Mouse (Mus musculus): Measurements from ENCODE around the gene Cyp3a44.
"Not testable (repeated sequence)": the region's sequence is repeated elsewhere in the genome, so short reads cannot be mapped to it uniquely, and the experiment has no call there.

The Cyp3a44 gene

DNA sequence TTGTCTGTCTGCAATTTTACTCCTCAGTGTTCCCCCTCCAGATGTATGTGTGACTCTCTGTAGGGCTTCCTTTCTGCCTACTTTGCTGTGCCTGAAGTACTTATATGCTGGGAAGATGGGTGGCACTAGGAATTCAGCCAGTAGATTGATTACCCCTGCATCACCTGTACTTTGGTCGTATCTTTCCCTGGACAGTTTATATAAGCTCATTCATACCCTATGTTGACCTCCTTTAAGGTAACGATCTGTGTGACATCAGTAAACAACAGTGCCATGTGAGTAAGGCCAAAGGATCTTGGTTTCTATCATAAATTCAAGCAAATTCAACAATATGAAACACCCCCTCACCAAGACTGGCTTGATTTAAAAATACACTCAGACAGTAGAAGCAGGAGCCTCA is at the start of gene Cyp3a44:
Gene Cyp3a44, minus strand, starts transcription at position 79 of the 400 bp plus-strand sequence.
- DNase-seq (ENCODE audit: low read depth, low spot score), result not testable (repeated sequence)

DNA sequence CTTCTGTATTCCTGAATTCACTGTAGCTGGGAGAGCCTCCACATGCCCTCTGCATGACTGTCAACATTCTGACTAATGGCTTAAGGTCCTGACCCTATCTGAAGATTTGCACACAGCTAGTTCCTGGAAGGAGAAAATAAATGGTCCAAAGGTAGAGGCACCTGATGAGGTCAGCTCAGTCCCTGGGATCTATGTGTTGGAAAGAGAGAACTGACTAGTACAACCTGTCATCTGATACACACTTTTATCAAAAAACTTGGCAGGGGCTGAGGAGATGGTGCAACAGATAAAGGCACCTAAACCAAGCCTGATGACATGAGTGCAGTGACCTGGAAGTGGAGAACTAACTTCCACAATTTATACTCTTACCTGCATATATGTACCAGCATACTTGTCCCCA is 5.4 kb downstream of the Cyp3a44 start:
- not testable (repeated sequence) for DNase-seq (ENCODE audit: low read depth, low spot score)

DNA sequence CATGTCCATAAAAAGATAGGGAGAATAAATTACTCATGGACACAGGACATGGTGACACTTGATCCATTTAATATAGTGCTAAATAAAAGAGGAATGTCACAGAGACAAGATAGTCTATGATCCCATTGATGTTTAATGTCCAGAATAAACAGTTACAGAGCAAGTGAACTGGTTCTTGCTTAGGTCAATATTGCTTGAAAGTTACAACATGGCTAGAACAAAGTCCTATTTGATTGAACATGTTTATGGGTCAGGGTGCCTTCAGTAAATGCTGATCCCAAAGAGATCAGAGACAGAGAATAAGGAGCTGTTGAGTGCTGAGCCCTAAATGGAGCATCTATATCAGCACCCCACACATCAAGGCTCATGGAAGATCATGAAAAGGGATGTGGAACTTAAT is 12.4 kb downstream of the Cyp3a44 start:
- DNase-seq (ENCODE audit: low read depth, low spot score), result not testable (repeated sequence)

DNA sequence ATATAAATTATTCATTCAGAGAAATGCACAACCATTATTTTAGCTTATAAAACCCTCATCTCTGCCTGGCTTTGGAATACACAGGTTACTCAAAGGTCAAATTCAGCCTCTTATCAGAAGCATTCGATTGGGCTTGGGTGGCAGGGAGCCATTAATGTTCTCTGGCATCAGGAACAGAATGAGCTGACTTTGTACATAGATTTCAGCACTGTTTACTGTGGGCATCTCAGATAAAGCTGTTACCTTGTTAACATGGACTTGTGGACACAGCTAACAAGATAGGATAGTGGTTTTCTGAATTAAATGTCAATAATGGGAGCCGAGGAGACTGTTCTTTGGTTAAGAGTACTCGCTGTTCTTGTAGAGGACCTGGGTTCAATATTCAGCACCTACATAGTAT is 68.2 kb downstream of the Cyp3a44 start:
- DNase-seq (ENCODE audit: low read depth, low spot score), result not testable (repeated sequence)

All from CD4-positive helper T cell, adult 2 months (primary cell).